Mouse (Mus musculus) left cerebral cortex, postnatal 10 days (tissue): ENCODE results near the gene Pdzph1. TPM values are rescaled to one million over a fixed set of nuclear protein-coding genes. Genes with fewer than 3 reads are reported as not detected.

Experiments used
- DNase-seq, 2 experiments: peaks; one replicate each; pipeline ENCODE4 v3.0.0; 2021 to 2022; ENCODE audit warnings: low spot score in 2 of 2, mixed read lengths in 1 of 2; ENCODE audit errors: extremely low spot score in 1 of 2
- intact Hi-C: fragments of 180-260 bp; cut with DNase I; formaldehyde crosslinking; loops from one replicate; pipeline ENCODE4 v1.15.1; 2025
- total RNA-seq, 2 experiments: library from RNA; stranded (reverse); gene quantifications; 2 replicates each; pipeline ENCODE4 v1.2.3; 2021

The Pdzph1 gene
- total RNA-seq = 1 to 10 TPM; 3.2 to 4.2 TPM

- no peak for DNase-seq
- intact Hi-C loops = no loop called here
Measured at GRCm38 (mm10) chr17:58991275-58991674, at the start of gene Pdzph1. Pdzph1 (minus strand) TSS chr17:58991375.

GRCm38 (mm10) chr17:59039754-59040153, 48.6 kb upstream of the Pdzph1 start:
- DNase-seq = peak in 1 of 2 experiments; percentile 16
- intact Hi-C loops = no loop called here

GRCm38 (mm10) chr17:59033445-59033844, 42.3 kb upstream of the Pdzph1 start:
- intact Hi-C loops = no loop called here

GRCm38 (mm10) chr17:59026336-59026735, 35.2 kb upstream of the Pdzph1 start:
- DNase-seq = no peak
- intact Hi-C loops = no loop called here

More at GRCm38 (mm10) chr17:59033445-59033844, 42.3 kb upstream of the Pdzph1 start:
- no peak for DNase-seq

GRCm38 (mm10) chr17:59024502-59024901, 33.3 kb upstream of the Pdzph1 start:
- intact Hi-C loops = no loop called here
- no peak for DNase-seq

GRCm38 (mm10) chr17:59023971-59024370, 32.8 kb upstream of the Pdzph1 start:
- intact Hi-C loops = no loop called here
- no peak for DNase-seq

GRCm38 (mm10) chr17:59018666-59019065, 27.5 kb upstream of the Pdzph1 start:
- intact Hi-C loops = no loop called here
- no peak for DNase-seq

GRCm38 (mm10) chr17:59013091-59013459, 21.9 kb upstream of the Pdzph1 start, which contains the start of gene Nudt12:
Nudt12 (minus strand) TSS chr17:59013372.
- intact Hi-C loops = no loop called here
- peak; percentile 54 to 67 for DNase-seq

- DNase-seq = no peak
- intact Hi-C loops = no loop called here
Measured at GRCm38 (mm10) chr17:59012421-59013090, 21.4 kb upstream of the Pdzph1 start.

GRCm38 (mm10) chr17:59011546-59012307, 20.6 kb upstream of the Pdzph1 start:
- intact Hi-C loops = no loop called here
- DNase-seq = no peak

GRCm38 (mm10) chr17:58973237-58973636, 17.9 kb downstream of the Pdzph1 start:
- intact Hi-C loops = no loop called here
- DNase-seq = no peak

GRCm38 (mm10) chr17:58959905-58960304, 31.3 kb downstream of the Pdzph1 start:
- peak in 1 of 2 experiments; percentile 25 for DNase-seq
- intact Hi-C loops = no loop called here

- intact Hi-C loops = no loop called here
Measured at GRCm38 (mm10) chr17:58957055-58957454, 34.1 kb downstream of the Pdzph1 start.

GRCm38 (mm10) chr17:58943015-58943822, 48.0 kb downstream of the Pdzph1 start:
- intact Hi-C loops = no loop called here
- no peak for DNase-seq

More at GRCm38 (mm10) chr17:58957055-58957454, 34.1 kb downstream of the Pdzph1 start:
- DNase-seq = no peak

GRCm38 (mm10) chr17:58938598-58938997, 52.6 kb downstream of the Pdzph1 start:
- DNase-seq = no peak
- intact Hi-C loops = no loop called here

GRCm38 (mm10) chr17:58937533-58937932, 53.6 kb downstream of the Pdzph1 start:
- intact Hi-C loops = no loop called here
- no peak for DNase-seq

- intact Hi-C loops = no loop called here
- DNase-seq = no peak
Measured at GRCm38 (mm10) chr17:58932983-58933280, 58.2 kb downstream of the Pdzph1 start.

GRCm38 (mm10) chr17:58932279-58932982, 58.7 kb downstream of the Pdzph1 start:
- intact Hi-C loops = no loop called here

More at GRCm38 (mm10) chr17:58932279-58932982, 58.7 kb downstream of the Pdzph1 start:
- DNase-seq = no peak
